Mouse (Mus musculus): Measurements from ENCODE around the gene Fam192a.
A peak's percentile ranks its signal among the peaks of the same experiment; 100 is the strongest.

Fam192a gene

GRCm38 (mm10) chr8:94601607-94602385, at the start of gene Fam192a, which contains the start of gene Rspry1:
Fam192a (minus strand) TSS chr8:94601997.
Rspry1 (plus strand) TSS chr8:94601937.
- peak; percentile 96 for DNase-seq

- no peak for DNase-seq
Observed at GRCm38 (mm10) chr8:94649496-94649895, 47.7 kb upstream of the Fam192a start.

GRCm38 (mm10) chr8:94646165-94646564, 44.4 kb upstream of the Fam192a start:
- no peak for DNase-seq

GRCm38 (mm10) chr8:94645202-94645601, 43.4 kb upstream of the Fam192a start:
- DNase-seq, result no peak

- no peak for DNase-seq
Observed at GRCm38 (mm10) chr8:94641938-94642337, 40.1 kb upstream of the Fam192a start.

GRCm38 (mm10) chr8:94641183-94641582, 39.4 kb upstream of the Fam192a start:
- DNase-seq, result no peak

- no peak for DNase-seq
Observed at GRCm38 (mm10) chr8:94634211-94634610, 32.4 kb upstream of the Fam192a start.

- DNase-seq, result no peak
Observed at GRCm38 (mm10) chr8:94633564-94634194, 31.9 kb upstream of the Fam192a start.

GRCm38 (mm10) chr8:94624885-94625284, 23.1 kb upstream of the Fam192a start:
- no peak for DNase-seq

GRCm38 (mm10) chr8:94607064-94607463, 5.3 kb upstream of the Fam192a start:
- no peak for DNase-seq

GRCm38 (mm10) chr8:94604030-94604429, 2.2 kb upstream of the Fam192a start:
- no peak for DNase-seq

GRCm38 (mm10) chr8:94602471-94603131, 804 bp upstream of the Fam192a start:
- peak; percentile 16 for DNase-seq

- DNase-seq, result peak; percentile 34
Observed at GRCm38 (mm10) chr8:94601034-94601606, 677 bp downstream of the Fam192a start.

- DNase-seq, result no peak
Observed at GRCm38 (mm10) chr8:94600478-94600877, 1.3 kb downstream of the Fam192a start.

- no peak for DNase-seq
Observed at GRCm38 (mm10) chr8:94594211-94594610, 7.6 kb downstream of the Fam192a start.

GRCm38 (mm10) chr8:94591691-94592090, 10.1 kb downstream of the Fam192a start:
- no peak for DNase-seq

- peak; percentile 47 for DNase-seq
Observed at GRCm38 (mm10) chr8:94584238-94584817, 17.5 kb downstream of the Fam192a start.

GRCm38 (mm10) chr8:94582569-94582968, 19.2 kb downstream of the Fam192a start:
- no peak for DNase-seq

- no peak for DNase-seq
Observed at GRCm38 (mm10) chr8:94581820-94582483, 19.8 kb downstream of the Fam192a start.

GRCm38 (mm10) chr8:94575148-94575547, 26.6 kb downstream of the Fam192a start:
- no peak for DNase-seq

GRCm38 (mm10) chr8:94574159-94574907, 27.5 kb downstream of the Fam192a start:
- peak; percentile 77 for DNase-seq

- DNase-seq, result no peak
Observed at GRCm38 (mm10) chr8:94571896-94572295, 29.9 kb downstream of the Fam192a start.

All from right cerebral cortex, postnatal 4 days (tissue).